Mouse (Mus musculus) liver, embryonic 12.5 days (tissue): ENCODE results near the gene Oog2. TPM values are rescaled to one million over a fixed set of nuclear protein-coding genes. Genes with fewer than 3 reads are reported as not detected.
"Not testable (repeated sequence)": the region's sequence is repeated elsewhere in the genome, so short reads cannot be mapped to it uniquely, and the experiment has no call there.

Experiments
- ATAC-seq: fragments of 200-750 bp; cut with Nextera tagmentation; 2 replicates; pipeline ENCODE4 v1.8.0; 2017; ENCODE audit warnings: moderate number of reproducible peaks, mild to moderate bottlenecking, moderate library complexity
- H3K27ac ChIP-seq: fragments of 300-500 bp; sonication (generic); 2 replicates; pipeline ENCODE4 v1.5.1; 2016; ENCODE audit warnings: mild to moderate bottlenecking
- H3K27me3 ChIP-seq: fragments of 300-500 bp; sonication (generic); replicated peaks from 2 replicates; pipeline ENCODE4 v1.6.1; 2016; ENCODE audit warnings: mild to moderate bottlenecking, moderate library complexity
- H3K36me3 ChIP-seq: fragments of 300-500 bp; sonication (generic); 2 replicates; pipeline ENCODE4 v1.6.1; 2016; ENCODE audit warnings: mild to moderate bottlenecking, moderate library complexity
- H3K4me1 ChIP-seq: fragments of 300-500 bp; sonication (generic); 2 replicates; pipeline ENCODE4 v1.6.1; 2016
- H3K4me2 ChIP-seq: fragments of 300-500 bp; sonication (generic); 2 replicates; pipeline ENCODE4 v1.6.1; 2016; ENCODE audit warnings: mild to moderate bottlenecking, moderate library complexity
- H3K4me3 ChIP-seq: fragments of 300-500 bp; sonication (generic); 2 replicates; pipeline ENCODE4 v1.5.1; 2016; ENCODE audit warnings: mild to moderate bottlenecking, moderate library complexity
- H3K9ac ChIP-seq: fragments of 300-500 bp; sonication (generic); 2 replicates; pipeline ENCODE4 v1.6.1; 2016; ENCODE audit warnings: mild to moderate bottlenecking, moderate library complexity
- H3K9me3 ChIP-seq: fragments of 300-500 bp; sonication (generic); replicated peaks from 2 replicates; pipeline ENCODE4 v1.6.1; 2016; ENCODE audit warnings: mild to moderate bottlenecking, moderate library complexity
- WGBS: fragments of 180-500 bp; shearing (Covaris S2); methylation state at CpG from one replicate; pipeline ENCODE4 v1.1.7; 2016; ENCODE audit not compliant: insufficient replicate concordance; 5-methylcytosine and 5-hydroxymethylcytosine counted together
- polyA plus RNA-seq: library from polyadenylated mRNA; unstranded; fragments of >200 nt; fragmentation: Nextera tagmentation; extraction: Ambion mirVana; gene quantifications from 2 replicates; pipeline ENCODE4 v1.2.1, GENCODE M21; 2016

The Oog2 gene
- polyA plus RNA-seq = not detected in 2 replicates

- WGBS = 14% methylated on average over 1 of the region's 1 CpGs
- no peaks in the 10 kb centered on the region for H3K9me3 ChIP-seq
- no peak for ATAC-seq
- H3K9ac ChIP-seq = no peak within 1 kb of the TSS
- no peaks in the 10 kb centered on the region for H3K4me1 ChIP-seq
- H3K36me3 ChIP-seq = no peaks in the 10 kb centered on the region
- no peaks in the 10 kb centered on the region for H3K27me3 ChIP-seq
- no peak within 1 kb of the TSS for H3K4me2 ChIP-seq
- no peak within 1 kb of the TSS for H3K4me3 ChIP-seq
- H3K27ac ChIP-seq = no peak within 1 kb of the TSS
These were observed at the start of gene Oog2 for GRCm38 (mm10) chr4:144190419-144190818. Gene Oog2, plus strand, starts transcription at chr4:144190719.

- H3K9ac ChIP-seq = no peak within 1 kb of the TSS
- peaks cover 11% of the 10 kb centered on the region; the same call in 1 of the 2 replicates for H3K9me3 ChIP-seq
- no peaks in the 10 kb centered on the region for H3K4me1 ChIP-seq
- no peak for ATAC-seq
- H3K27me3 ChIP-seq = no peaks in the 10 kb centered on the region
- 66% methylated on average over 1 of the region's 1 CpGs for WGBS
- H3K4me3 ChIP-seq = no peak within 1 kb of the TSS
- no peak within 1 kb of the TSS for H3K4me2 ChIP-seq
- no peak within 1 kb of the TSS for H3K27ac ChIP-seq
- H3K36me3 ChIP-seq = no peaks in the 10 kb centered on the region
These were observed 28.0 kb upstream of the Oog2 start, which contains the start of gene Oog3 for GRCm38 (mm10) chr4:144162563-144162962. Gene Oog3, minus strand, starts transcription at chr4:144162663.

- H3K4me1 ChIP-seq, ATAC-seq, H3K36me3 ChIP-seq, H3K4me2 ChIP-seq, H3K4me3 ChIP-seq, H3K9me3 ChIP-seq, H3K27ac ChIP-seq, H3K9ac ChIP-seq, H3K27me3 ChIP-seq: not testable (repeated sequence)
- WGBS = 64% methylated on average over 1 of the region's 1 CpGs
These were observed 22.7 kb downstream of the Oog2 start, which contains the start of gene C87977 for GRCm38 (mm10) chr4:144213218-144213617. Gene C87977, minus strand, starts transcription at chr4:144213318.

Other genes starting within 250 kb of the Oog2 start
- not detected in 2 replicates for gene Pramef25, start 239.7 kb upstream of the Oog2 start, polyA plus RNA-seq
- gene Gm13101, start 223.8 kb upstream of the Oog2 start, polyA plus RNA-seq = not detected in 2 replicates
- gene Pramef17, start 196.3 kb upstream of the Oog2 start, polyA plus RNA-seq = not detected in 2 replicates
- gene Pramel4, start 131.6 kb upstream of the Oog2 start, polyA plus RNA-seq = not detected in 2 replicates
- not detected in 2 replicates for gene Gm13102, start 84.2 kb upstream of the Oog2 start, polyA plus RNA-seq
- not detected in 2 replicates for gene Oog3, start 28.1 kb upstream of the Oog2 start, polyA plus RNA-seq
- not detected in 2 replicates for gene C87977, start 22.6 kb downstream of the Oog2 start, polyA plus RNA-seq
- gene Pramel5, start 89.8 kb downstream of the Oog2 start, polyA plus RNA-seq = not detected in 2 replicates
- gene Gm13128, start 139.5 kb downstream of the Oog2 start, polyA plus RNA-seq = not detected in 2 replicates
- gene Gm13119, start 167.2 kb downstream of the Oog2 start, polyA plus RNA-seq = not detected in 2 replicates
- not detected in 2 replicates for gene Pramef20, start 187.2 kb downstream of the Oog2 start, polyA plus RNA-seq
- not detected in 2 replicates for gene Pramef12, start 217.7 kb downstream of the Oog2 start, polyA plus RNA-seq
- gene 1700012P22Rik, start 248.1 kb downstream of the Oog2 start, polyA plus RNA-seq = not detected in 2 replicates